Mouse (Mus musculus) T-helper 1 cell (primary cell): ENCODE results near the gene Astn1.

ENCODE experiments used
- in situ Hi-C: fragments of 300-600 bp; cut with MboI, MseI; formaldehyde crosslinking; loops from one replicate; pipeline ENCODE4 v1.15.1; 2025; ENCODE audit warnings: high pct_unique_total_duplicates

Astn1 gene

GRCm38 (mm10) chr1:158513572-158513971 is 151.5 kb downstream of the Astn1 start:
- in situ Hi-C loops = no loop called here

- in situ Hi-C loops = no loop called here
These were observed 154.5 kb downstream of the Astn1 start for GRCm38 (mm10) chr1:158516558-158516957.

- in situ Hi-C loops = no loop called here
These were observed 174.1 kb downstream of the Astn1 start for GRCm38 (mm10) chr1:158536195-158536594.

- in situ Hi-C loops = no loop called here
These were observed 174.8 kb downstream of the Astn1 start for GRCm38 (mm10) chr1:158536867-158537266.

GRCm38 (mm10) chr1:158545095-158545494 is 183.0 kb downstream of the Astn1 start:
- in situ Hi-C loops = no loop called here

- in situ Hi-C loops = no loop called here
These were observed 184.4 kb downstream of the Astn1 start for GRCm38 (mm10) chr1:158546513-158546912.

GRCm38 (mm10) chr1:158547592-158548211 is 185.6 kb downstream of the Astn1 start:
- in situ Hi-C loops = no loop called here

- in situ Hi-C loops = no loop called here
These were observed 186.2 kb downstream of the Astn1 start for GRCm38 (mm10) chr1:158548319-158548718.

- in situ Hi-C loops = no loop called here
These were observed 187.5 kb downstream of the Astn1 start for GRCm38 (mm10) chr1:158549616-158550015.

- in situ Hi-C loops = no loop called here
These were observed 189.9 kb downstream of the Astn1 start for GRCm38 (mm10) chr1:158551951-158552350.

GRCm38 (mm10) chr1:158553341-158553740 is 191.3 kb downstream of the Astn1 start:
- in situ Hi-C loops = no loop called here

GRCm38 (mm10) chr1:158554020-158554505 is 192.0 kb downstream of the Astn1 start:
- in situ Hi-C loops = no loop called here

- in situ Hi-C loops = no loop called here
These were observed 211.1 kb downstream of the Astn1 start for GRCm38 (mm10) chr1:158573168-158573567.

- in situ Hi-C loops = no loop called here
These were observed 211.5 kb downstream of the Astn1 start for GRCm38 (mm10) chr1:158573597-158573996.

- in situ Hi-C loops = no loop called here
These were observed 213.9 kb downstream of the Astn1 start for GRCm38 (mm10) chr1:158575997-158576396.

- in situ Hi-C loops = no loop called here
These were observed 219.7 kb downstream of the Astn1 start for GRCm38 (mm10) chr1:158581806-158582205.

GRCm38 (mm10) chr1:158588903-158589302 is 226.8 kb downstream of the Astn1 start:
- in situ Hi-C loops = no loop called here

- in situ Hi-C loops = no loop called here
These were observed 234.8 kb downstream of the Astn1 start for GRCm38 (mm10) chr1:158596726-158597448.

GRCm38 (mm10) chr1:158597996-158598395 is 235.9 kb downstream of the Astn1 start:
- in situ Hi-C loops = no loop called here

- in situ Hi-C loops = no loop called here
These were observed 237.4 kb downstream of the Astn1 start for GRCm38 (mm10) chr1:158599435-158599834.

GRCm38 (mm10) chr1:158603056-158603455 is 241.0 kb downstream of the Astn1 start:
- in situ Hi-C loops = no loop called here

- in situ Hi-C loops = no loop called here
These were observed 242.1 kb downstream of the Astn1 start for GRCm38 (mm10) chr1:158604149-158604548.

GRCm38 (mm10) chr1:158605597-158605996 is 243.5 kb downstream of the Astn1 start:
- in situ Hi-C loops = no loop called here
